Mouse (Mus musculus) forebrain, embryonic 13.5 days (tissue): ENCODE measurements around the gene Ptdss2. TPM values are rescaled to one million over a fixed set of nuclear protein-coding genes. Genes with fewer than 3 reads are reported as not detected.

Source experiments
- ATAC-seq: fragments of 200-750 bp; cut with Nextera tagmentation; 2 replicates; pipeline ENCODE4 v1.8.0; 2017
- H3K27ac ChIP-seq: fragments of 300-500 bp; sonication (generic); 2 replicates; pipeline ENCODE4 v1.5.1; 2015; ENCODE audit warnings: inconsistent platforms, mild to moderate bottlenecking, moderate library complexity
- H3K27me3 ChIP-seq: fragments of 300-500 bp; sonication (generic); 2 replicates; pipeline ENCODE4 v1.6.1; 2015; ENCODE audit warnings: mild to moderate bottlenecking, inconsistent platforms
- H3K36me3 ChIP-seq: fragments of 300-500 bp; sonication (generic); 2 replicates; pipeline ENCODE4 v1.6.1; 2015; ENCODE audit warnings: mild to moderate bottlenecking, inconsistent platforms; ENCODE audit not compliant: poor library complexity, severe bottlenecking
- H3K4me1 ChIP-seq: fragments of 300-500 bp; sonication (generic); 2 replicates; pipeline ENCODE4 v1.6.1; 2015; ENCODE audit warnings: inconsistent platforms
- H3K4me2 ChIP-seq: fragments of 300-500 bp; sonication (generic); 2 replicates; pipeline ENCODE4 v1.6.1; 2015; ENCODE audit warnings: inconsistent platforms, mild to moderate bottlenecking, moderate library complexity
- H3K4me3 ChIP-seq: fragments of 300-500 bp; sonication (generic); 2 replicates; pipeline ENCODE4 v1.5.1; 2015; ENCODE audit warnings: mild to moderate bottlenecking, inconsistent platforms
- H3K9ac ChIP-seq: fragments of 300-500 bp; sonication (generic); 2 replicates; pipeline ENCODE4 v1.6.1; 2015; ENCODE audit warnings: mild to moderate bottlenecking, inconsistent platforms
- H3K9me3 ChIP-seq: fragments of 300-500 bp; sonication (generic); replicated peaks from 2 replicates; pipeline ENCODE4 v1.6.1; 2016; ENCODE audit warnings: inconsistent platforms
- WGBS: fragments of 180-500 bp; shearing (Covaris S2); methylation state at CpG from one replicate; pipeline ENCODE4 v1.1.7; 2015; 5-methylcytosine and 5-hydroxymethylcytosine counted together
- polyA plus RNA-seq: library from polyadenylated mRNA; unstranded; fragments of >200 nt; fragmentation: Nextera tagmentation; extraction: Ambion mirVana; gene quantifications from 2 replicates; pipeline ENCODE4 v1.2.1, GENCODE M21; 2015

Ptdss2 gene
- polyA plus RNA-seq, 1 experiment from 2014 or later, result 61.1 TPM

- H3K27me3 ChIP-seq, result no peaks in the 10 kb centered on the region
- H3K27ac ChIP-seq, result no peak overlapping the region
- peaks cover 44% of the 10 kb centered on the region for H3K36me3 ChIP-seq
- 94% methylated on average over 7 of the region's 7 CpGs for WGBS
- peaks cover 17% of the 10 kb centered on the region for H3K4me1 ChIP-seq
- ATAC-seq, result no peak
- H3K9me3 ChIP-seq, result no peaks in the 10 kb centered on the region
- no peak overlapping the region for H3K9ac ChIP-seq
- H3K4me3 ChIP-seq, result no peak overlapping the region
- no peak overlapping the region for H3K4me2 ChIP-seq
These were observed 42.2 kb downstream of the Ptdss2 start for GRCm38 (mm10) chr7:141164397-141164796.

GRCm38 (mm10) chr7:141164850-141165249 is 42.7 kb downstream of the Ptdss2 start:
- WGBS, result 87% methylated on average over 6 of the region's 6 CpGs
- no peak for ATAC-seq
- Histone ChIP-seq H3K36me3 (peaks cover 40% of the 10 kb centered on the region), H3K9me3 (no peaks in the 10 kb centered on the region), H3K4me2 (no peak overlapping the region), H3K27ac (no peak overlapping the region), H3K9ac (no peak overlapping the region), H3K27me3 (no peaks in the 10 kb centered on the region), H3K4me1 (peaks cover 20% of the 10 kb centered on the region), H3K4me3 (no peak overlapping the region)

DNA sequence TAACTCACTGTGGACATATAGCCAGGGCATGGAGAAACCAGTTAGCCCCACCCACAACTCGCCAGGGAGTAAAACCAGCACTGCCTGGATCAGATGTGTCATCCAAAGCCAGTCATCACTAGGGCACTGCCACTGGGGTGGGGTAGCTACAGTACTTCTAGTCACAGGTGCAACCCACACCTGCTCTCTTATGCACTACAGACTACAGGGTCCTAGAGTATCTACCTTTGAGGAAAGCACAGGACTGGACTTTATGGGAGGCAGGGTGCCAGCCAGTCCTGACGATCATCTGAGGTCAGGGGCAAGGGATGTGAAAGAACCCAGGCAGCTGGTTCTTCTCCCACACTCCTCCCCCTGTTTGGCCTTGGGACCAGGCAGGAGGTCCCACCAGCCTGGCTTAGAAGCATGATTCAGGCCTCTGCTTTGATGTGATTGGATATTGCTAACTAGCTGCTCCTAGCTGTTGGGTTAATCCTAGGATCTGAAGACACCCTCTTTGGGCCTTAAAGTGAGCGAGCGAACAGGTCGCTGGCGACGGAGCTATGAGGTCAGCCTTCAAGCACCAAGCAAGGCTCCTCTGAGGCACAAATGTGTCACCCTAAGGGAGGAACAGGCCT is 45.8 kb downstream of the Ptdss2 start:
- no peaks in the 10 kb centered on the region for H3K9me3 ChIP-seq
- H3K9ac ChIP-seq, result peak overlapping the region; percentile 64
- H3K27ac ChIP-seq, result no peak overlapping the region
- H3K4me2 ChIP-seq, result peak overlapping the region; percentile 59
- no peaks in the 10 kb centered on the region for H3K27me3 ChIP-seq
- WGBS, result 25% methylated on average over 7 of the region's 7 CpGs
- H3K4me1 ChIP-seq, result peaks cover 28% of the 10 kb centered on the region
- peaks cover 13% of the 10 kb centered on the region for H3K36me3 ChIP-seq
- H3K4me3 ChIP-seq, result peak overlapping the region; percentile 31
- ATAC-seq, result no peak

GRCm38 (mm10) chr7:141168518-141168953 is 46.4 kb downstream of the Ptdss2 start:
- Histone ChIP-seq H3K4me1 (peaks cover 33% of the 10 kb centered on the region), H3K9ac (peak overlapping the region; percentile 64), H3K27me3 (no peaks in the 10 kb centered on the region), H3K36me3 (peaks cover 9% of the 10 kb centered on the region; the same call in 1 of the 2 replicates), H3K9me3 (no peaks in the 10 kb centered on the region), H3K27ac (no peak overlapping the region), H3K4me2 (peak overlapping the region; percentile 59), H3K4me3 (peak overlapping the region; percentile 31)
- no peak for ATAC-seq
- WGBS, result 2% methylated on average over 22 of the region's 22 CpGs

DNA sequence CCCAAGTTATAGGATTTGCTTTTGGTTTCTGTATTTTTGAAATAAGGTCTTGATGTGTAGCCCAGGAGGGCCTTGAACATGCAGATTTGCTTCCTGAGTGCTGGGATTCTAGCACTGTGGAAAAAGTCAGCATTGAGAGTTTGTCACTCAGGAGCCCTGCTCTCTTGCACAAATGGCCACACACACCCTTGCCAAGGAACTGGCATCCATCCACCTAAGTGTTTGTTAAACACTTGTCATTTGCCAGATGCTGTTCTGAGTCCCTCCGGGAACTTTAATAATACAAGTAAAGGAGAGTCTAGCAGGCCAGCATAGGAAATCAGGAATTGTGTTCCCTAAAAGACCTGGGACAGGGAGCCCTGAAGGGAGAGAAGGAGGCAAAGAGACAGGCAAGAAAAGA is 47.1 kb downstream of the Ptdss2 start:
- no peak overlapping the region for H3K27ac ChIP-seq
- no peaks in the 10 kb centered on the region for H3K27me3 ChIP-seq
- no peak overlapping the region for H3K9ac ChIP-seq
- 45% methylated on average over 1 of the region's 1 CpGs for WGBS
- no peak overlapping the region for H3K4me2 ChIP-seq
- peaks cover 33% of the 10 kb centered on the region for H3K4me1 ChIP-seq
- no peaks in the 10 kb centered on the region for H3K9me3 ChIP-seq
- no peak overlapping the region for H3K4me3 ChIP-seq
- 0 out of 2 replicates have a peak, but pooled peaks cover 3% of the 10 kb centered on the region for H3K36me3 ChIP-seq
- ATAC-seq, result no peak

DNA sequence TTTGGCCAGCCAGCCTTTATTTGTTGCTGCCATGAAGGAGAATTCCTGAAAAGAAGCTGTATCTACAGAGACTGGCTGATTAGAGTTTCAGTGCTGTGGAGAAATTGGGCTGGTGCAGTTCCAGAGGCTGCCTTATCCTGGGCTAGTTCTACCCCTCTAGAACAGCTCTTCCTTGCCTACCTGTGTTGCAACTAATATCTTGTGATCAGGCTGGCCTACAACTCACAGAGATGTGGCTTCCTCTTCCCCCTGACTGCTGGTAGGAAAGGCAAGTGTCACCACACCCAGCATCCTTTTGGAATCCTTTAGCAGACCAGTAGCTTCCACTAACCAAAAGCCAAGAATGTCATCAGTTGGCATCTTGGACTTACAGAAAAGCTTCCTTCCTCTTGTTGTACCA is 47.7 kb downstream of the Ptdss2 start:
- no peak overlapping the region for H3K27ac ChIP-seq
- H3K4me3 ChIP-seq, result no peak overlapping the region
- H3K36me3 ChIP-seq, result 0 out of 2 replicates have a peak, but pooled peaks cover 3% of the 10 kb centered on the region
- no peaks in the 10 kb centered on the region for H3K27me3 ChIP-seq
- no peak overlapping the region for H3K4me2 ChIP-seq
- no peak overlapping the region for H3K9ac ChIP-seq
- ATAC-seq, result no peak
- H3K9me3 ChIP-seq, result no peaks in the 10 kb centered on the region
- peaks cover 33% of the 10 kb centered on the region for H3K4me1 ChIP-seq

DNA sequence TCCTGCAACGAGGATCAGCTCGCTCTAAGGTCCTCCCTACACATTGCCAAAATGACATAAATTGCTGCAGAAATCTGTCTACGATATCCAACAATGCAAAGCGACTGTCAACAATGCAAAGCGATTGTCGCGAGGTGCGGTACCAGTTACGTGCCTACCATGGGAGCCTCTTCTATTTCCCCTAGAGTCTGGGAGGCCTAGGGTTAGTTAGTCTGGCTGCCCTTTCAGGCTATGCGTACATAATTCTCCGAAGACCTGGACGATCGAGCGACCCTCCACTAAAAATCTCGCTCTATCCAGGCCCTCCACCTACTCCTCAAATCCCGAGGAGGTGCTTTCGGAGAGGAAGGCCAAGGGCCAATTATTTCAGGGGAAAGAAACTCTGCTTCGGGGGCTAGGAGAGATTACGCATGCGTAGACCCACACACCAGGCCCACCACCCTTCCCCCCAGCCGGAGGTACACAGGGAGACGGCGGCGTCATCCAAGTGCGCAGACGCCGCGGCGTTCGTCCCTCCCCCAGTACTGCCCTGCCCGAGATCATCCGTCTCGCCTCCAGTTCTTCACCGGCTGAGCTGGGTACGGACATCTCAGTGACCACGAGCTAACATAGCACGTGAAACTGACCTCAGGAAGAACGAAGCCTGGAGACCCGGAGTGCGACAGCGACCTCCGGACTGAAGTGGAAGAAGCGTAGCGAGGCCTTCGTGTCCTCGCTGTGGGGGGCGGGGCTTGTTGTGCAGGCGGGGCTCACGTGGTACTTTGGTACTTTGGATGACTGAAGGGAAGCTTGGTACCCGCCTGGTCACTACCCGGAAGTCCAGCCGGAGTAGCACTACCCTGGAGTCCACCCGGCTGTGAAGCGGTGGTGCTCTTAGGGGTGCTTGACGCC is 50.2 kb downstream of the Ptdss2 start, which contains the start of gene Rnh1:
Gene Rnh1, minus strand, starts transcription at position 742 of the 891 bp plus-strand sequence.
- ATAC-seq, result peak; percentile 99
- H3K4me3 ChIP-seq, result peak within 1 kb of the TSS; percentile 55
- 0 out of 2 replicates have a peak, but pooled peaks cover 4% of the 10 kb centered on the region for H3K27me3 ChIP-seq
- no peaks in the 10 kb centered on the region for H3K9me3 ChIP-seq
- H3K4me1 ChIP-seq, result peaks cover 33% of the 10 kb centered on the region
- 4% methylated on average over 55 of the region's 55 CpGs for WGBS
- no peaks in the 10 kb centered on the region for H3K36me3 ChIP-seq
- peak within 1 kb of the TSS; percentile 65 for H3K4me2 ChIP-seq
- H3K27ac ChIP-seq, result peak within 1 kb of the TSS; percentile 91
- peak within 1 kb of the TSS; percentile 75 for H3K9ac ChIP-seq

- Histone ChIP-seq H3K9ac (peak overlapping the region; percentile 75), H3K27ac (peak overlapping the region; percentile 91; the same call in 1 of the 2 replicates), H3K27me3 (0 out of 2 replicates have a peak, but pooled peaks cover 4% of the 10 kb centered on the region), H3K4me1 (peaks cover 26% of the 10 kb centered on the region), H3K36me3 (no peaks in the 10 kb centered on the region), H3K4me2 (peak overlapping the region; percentile 65), H3K9me3 (no peaks in the 10 kb centered on the region), H3K4me3 (peak overlapping the region; percentile 55)
- 87% methylated on average over 5 of the region's 5 CpGs for WGBS
- no peak for ATAC-seq
These were observed 51.2 kb downstream of the Ptdss2 start for GRCm38 (mm10) chr7:141173323-141173850.

DNA sequence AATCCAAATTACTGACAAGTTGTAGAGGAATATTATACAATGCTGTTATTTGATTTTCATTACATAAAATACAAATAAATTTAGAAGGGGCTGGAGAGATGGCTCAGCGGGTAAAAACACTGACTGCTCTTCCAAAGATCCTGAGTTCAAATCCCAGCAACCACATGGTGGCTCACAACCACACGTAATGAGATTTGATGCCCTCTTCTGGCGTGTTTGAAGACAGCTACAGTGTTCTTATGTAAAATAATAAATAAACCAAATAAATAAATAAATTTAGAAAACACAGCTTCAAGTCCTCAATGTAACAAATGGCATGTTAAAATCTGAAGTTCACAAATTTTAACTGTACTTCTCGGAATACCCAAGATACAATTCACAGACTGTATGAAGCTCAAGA is 52.9 kb downstream of the Ptdss2 start:
- no peaks in the 10 kb centered on the region for H3K36me3 ChIP-seq
- 91% methylated on average over 4 of the region's 4 CpGs for WGBS
- peaks cover 14% of the 10 kb centered on the region for H3K4me1 ChIP-seq
- H3K27me3 ChIP-seq, result 0 out of 2 replicates have a peak, but pooled peaks cover 4% of the 10 kb centered on the region
- H3K4me2 ChIP-seq, result no peak overlapping the region
- no peak overlapping the region for H3K4me3 ChIP-seq
- ATAC-seq, result no peak
- no peak overlapping the region for H3K27ac ChIP-seq
- no peak overlapping the region for H3K9ac ChIP-seq
- H3K9me3 ChIP-seq, result no peaks in the 10 kb centered on the region

DNA sequence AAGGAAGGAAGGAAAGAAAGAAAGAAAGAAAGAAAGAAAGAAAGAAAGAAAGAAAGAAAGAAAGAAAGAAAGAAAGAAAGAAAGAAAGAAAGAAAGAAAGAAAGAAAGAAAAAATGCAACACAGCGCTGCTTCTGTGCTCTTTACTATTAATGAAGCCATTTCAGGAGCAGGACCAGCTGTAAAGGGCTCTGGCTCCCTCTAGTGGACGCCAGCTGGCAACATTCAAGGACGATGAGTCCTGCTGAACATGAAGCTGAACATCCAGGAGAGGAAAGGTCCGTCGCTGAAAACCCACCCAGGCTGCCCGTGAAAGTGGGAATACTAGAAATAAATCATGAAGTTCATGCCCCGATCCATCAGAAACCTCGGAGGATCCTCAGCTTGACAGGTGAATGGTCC is 54.0 kb downstream of the Ptdss2 start:
- no peak overlapping the region for H3K9ac ChIP-seq
- peaks cover 14% of the 10 kb centered on the region for H3K4me1 ChIP-seq
- 1% methylated on average over 8 of the region's 8 CpGs for WGBS
- H3K4me3 ChIP-seq, result no peak overlapping the region
- H3K27ac ChIP-seq, result no peak overlapping the region
- no peaks in the 10 kb centered on the region for H3K9me3 ChIP-seq
- H3K4me2 ChIP-seq, result no peak overlapping the region
- ATAC-seq, result no peak
- H3K27me3 ChIP-seq, result 0 out of 2 replicates have a peak, but pooled peaks cover 4% of the 10 kb centered on the region
- no peaks in the 10 kb centered on the region for H3K36me3 ChIP-seq

DNA sequence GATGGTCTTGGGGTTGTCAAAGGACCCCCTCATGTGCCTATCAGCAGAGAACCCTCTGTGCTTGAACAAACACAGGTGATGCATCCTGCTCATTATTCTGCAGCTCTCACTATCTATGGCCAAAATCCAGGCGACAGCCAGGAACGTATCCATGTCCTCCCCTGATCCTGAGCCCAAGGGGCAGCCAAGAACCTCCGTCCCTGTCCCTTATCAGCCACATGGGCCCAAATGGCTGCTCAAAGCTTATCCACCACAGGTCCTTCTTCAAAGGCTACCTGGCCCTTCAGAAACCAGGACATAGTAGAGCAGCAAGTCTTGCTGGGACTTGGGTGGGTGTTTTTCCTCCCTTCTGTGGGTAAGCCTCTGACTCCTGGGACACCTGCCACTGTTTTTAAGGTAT is 66.0 kb downstream of the Ptdss2 start:
- Histone ChIP-seq H3K4me1 (peaks cover 13% of the 10 kb centered on the region), H3K27ac (no peak overlapping the region), H3K9me3 (no peaks in the 10 kb centered on the region), H3K4me2 (no peak overlapping the region), H3K27me3 (no peaks in the 10 kb centered on the region), H3K9ac (no peak overlapping the region), H3K4me3 (no peak overlapping the region), H3K36me3 (peaks cover 38% of the 10 kb centered on the region)
- no peak for ATAC-seq
- WGBS, result 85% methylated on average over 3 of the region's 3 CpGs

GRCm38 (mm10) chr7:141188733-141189132 is 66.6 kb downstream of the Ptdss2 start:
- Histone ChIP-seq H3K4me1 (peaks cover 14% of the 10 kb centered on the region), H3K9me3 (no peaks in the 10 kb centered on the region), H3K27ac (no peak overlapping the region), H3K4me3 (no peak overlapping the region), H3K4me2 (no peak overlapping the region), H3K27me3 (no peaks in the 10 kb centered on the region), H3K36me3 (peaks cover 38% of the 10 kb centered on the region), H3K9ac (no peak overlapping the region)
- 94% methylated on average over 3 of the region's 3 CpGs for WGBS
- no peak for ATAC-seq
